Mouse (Mus musculus) G1E (cell line): ENCODE measurements around the gene Irf2bp2.
"Not testable (repeated sequence)": the region's sequence is repeated elsewhere in the genome, so short reads cannot be mapped to it uniquely, and the experiment has no call there.

ENCODE experiments used
- CTCF ChIP-seq: IDR thresholded peaks from 2 replicates; pipeline ENCODE4 v1.5.1; 2012; ENCODE audit warnings: low read depth, low read length, inconsistent platforms, mixed read lengths
- GATA1 ChIP-seq: IDR thresholded peaks from 2 replicates; pipeline ENCODE4 v1.6.1; 2012; ENCODE audit warnings: borderline replicate concordance, low read length, inconsistent platforms, mixed read lengths
- TAL1 ChIP-seq: conservative IDR thresholded peaks from 2 replicates; pipeline ENCODE4 v1.6.1; 2012; ENCODE audit warnings: low read depth, low read length, inconsistent platforms, mixed read lengths

- not testable (repeated sequence) for TF ChIP-seq CTCF, GATA1, TAL1
Measured at GRCm38 (mm10) chr8:126600388-126600787, 6.6 kb upstream of the Irf2bp2 start.
